Mouse (Mus musculus): ENCODE data around the gene Lyg1.

The Lyg1 gene

GRCm38 (mm10) chr1:37948906-37949305 lies 8.7 kb downstream of the Lyg1 start:
- no peak for DNase-seq

- DNase-seq: peak; percentile 60
These were observed 25.8 kb downstream of the Lyg1 start for GRCm38 (mm10) chr1:37931806-37932205.

GRCm38 (mm10) chr1:37925971-37926370 lies 31.6 kb downstream of the Lyg1 start:
- DNase-seq: no peak

GRCm38 (mm10) chr1:37922536-37922935 lies 35.0 kb downstream of the Lyg1 start:
- no peak for DNase-seq

- no peak for DNase-seq
These were observed 39.5 kb downstream of the Lyg1 start for GRCm38 (mm10) chr1:37918096-37918495.

GRCm38 (mm10) chr1:37917666-37918065 lies 39.9 kb downstream of the Lyg1 start:
- DNase-seq: no peak

DNA sequence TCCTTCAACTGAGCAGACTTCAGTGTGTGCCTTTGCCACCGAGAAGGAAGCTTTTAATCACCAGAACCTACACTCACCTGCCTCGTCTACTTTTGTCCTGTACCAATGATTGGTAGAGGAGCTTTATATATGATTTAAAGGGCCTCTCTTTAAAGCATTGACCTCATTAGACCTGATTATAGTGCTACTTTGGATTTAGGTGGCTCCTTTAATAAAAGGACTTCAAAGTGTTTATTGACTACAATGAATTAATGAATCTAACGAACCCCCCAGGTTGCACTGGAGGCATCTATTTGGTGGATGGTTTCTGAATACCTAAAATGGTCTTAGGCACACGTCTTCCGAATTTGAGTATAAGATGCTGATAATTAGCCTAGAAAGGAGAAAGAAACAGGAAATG lies 41.2 kb downstream of the Lyg1 start, which contains the start of gene Lyg2:
Gene Lyg2, minus strand, starts transcription at position 101 of the 400 bp plus-strand sequence.
- DNase-seq: no peak

GRCm38 (mm10) chr1:37912751-37913150 lies 44.8 kb downstream of the Lyg1 start:
- no peak for DNase-seq

- DNase-seq: peak; percentile 73
These were observed 54.4 kb downstream of the Lyg1 start for GRCm38 (mm10) chr1:37903178-37903577.

- no peak for DNase-seq
These were observed 57.3 kb downstream of the Lyg1 start for GRCm38 (mm10) chr1:37900288-37900687.

- no peak for DNase-seq
These were observed 57.7 kb downstream of the Lyg1 start for GRCm38 (mm10) chr1:37899816-37900215.
